Mouse (Mus musculus) limb, embryonic 14.5 days (tissue): ENCODE data around the gene Trip6. TPM values are rescaled to one million over a fixed set of nuclear protein-coding genes. Genes with fewer than 3 reads are reported as not detected.
"Not testable (repeated sequence)": the region's sequence is repeated elsewhere in the genome, so short reads cannot be mapped to it uniquely, and the experiment has no call there.

Experiments used
- ATAC-seq: fragments of 200-750 bp; cut with Nextera tagmentation; 2 replicates; pipeline ENCODE4 v1.8.0; 2017; ENCODE audit warnings: low read depth, moderate number of reproducible peaks, moderate TSS enrichment; ENCODE audit not compliant: low FRiP score
- DNase-seq: peaks from one replicate; pipeline ENCODE4 v3.0.0-alpha.2; 2015; ENCODE audit warnings: low spot score
- H3K27ac ChIP-seq: fragments of 300-500 bp; sonication (generic); replicated peaks from 2 replicates; pipeline ENCODE4 v1.5.1; 2014; ENCODE audit warnings: low read depth, mild to moderate bottlenecking, low read length, moderate library complexity, mixed read lengths
- H3K27me3 ChIP-seq: fragments of 300-500 bp; sonication (generic); 2 replicates; pipeline ENCODE4 v1.6.1; 2014; ENCODE audit warnings: low read length, mixed read lengths; ENCODE audit not compliant: control insufficient read depth, insufficient read depth
- H3K36me3 ChIP-seq: fragments of 300-500 bp; sonication (generic); 2 replicates; pipeline ENCODE4 v1.6.1; 2014; ENCODE audit warnings: mild to moderate bottlenecking, low read length, moderate library complexity, mixed read lengths; ENCODE audit not compliant: control insufficient read depth, insufficient read depth
- H3K4me1 ChIP-seq: fragments of 300-500 bp; sonication (generic); 2 replicates; pipeline ENCODE4 v1.6.1; 2014; ENCODE audit warnings: antibody characterized with exemption, low read length, mixed read lengths; ENCODE audit not compliant: control insufficient read depth, insufficient read depth
- H3K4me2 ChIP-seq: fragments of 300-500 bp; sonication (generic); replicated peaks from 2 replicates; pipeline ENCODE4 v1.6.1; 2014; ENCODE audit warnings: low read depth, mild to moderate bottlenecking, low read length, moderate library complexity; ENCODE audit not compliant: severe bottlenecking
- H3K4me3 ChIP-seq: fragments of 300-500 bp; sonication (generic); replicated peaks from 2 replicates; pipeline ENCODE4 v1.5.1; 2014; ENCODE audit warnings: low read length
- H3K9ac ChIP-seq: fragments of 300-500 bp; sonication (generic); 2 replicates; pipeline ENCODE4 v1.6.1; 2014; ENCODE audit warnings: mild to moderate bottlenecking, low read depth, low read length, moderate library complexity; ENCODE audit not compliant: severe bottlenecking
- H3K9me3 ChIP-seq: fragments of 300-500 bp; sonication (generic); 2 replicates; pipeline ENCODE4 v1.6.1; 2016; ENCODE audit warnings: low read length; ENCODE audit not compliant: control insufficient read depth
- POLR2A ChIP-seq: fragments of 200-500 bp; IDR thresholded peaks from 2 replicates; pipeline ENCODE4 v1.8.0; 2012; ENCODE audit warnings: inconsistent platforms, mild to moderate bottlenecking, moderate library complexity, borderline replicate concordance; ENCODE audit not compliant: insufficient read depth, insufficient read length; ENCODE audit errors: extremely low read depth
- WGBS: fragments of 180-500 bp; shearing (Covaris S2); extraction: QIAGEN DNeasy Blood & Tissue Kit; methylation state at CpG from one replicate; pipeline ENCODE4 v1.1.7; 2014; 5-methylcytosine and 5-hydroxymethylcytosine counted together
- polyA plus RNA-seq, 2 experiments: library from polyadenylated mRNA; depleted of rRNA in 1 of 2; stranded (reverse) in 1 of 2; unstranded in 1 of 2; fragments of >200 nt; fragmentation: Nextera tagmentation in 1 of 2; extraction: Ambion mirVana in 1 of 2; gene quantifications; 2 replicates each; pipeline versions ENCODE4 v1.2.1 to v1.2.3; 2012 to 2014

The Trip6 gene
- polyA plus RNA-seq, 2 experiments, result 91.0 to 131 TPM

GRCm38 (mm10) chr5:137287032-137287952 lies 26.9 kb downstream of the Trip6 start, which contains the start of gene Ache:
Gene Ache (plus strand): TSS chr5:137287519.
- Histone ChIP-seq H3K4me2 (peak within 1 kb of the TSS; percentile 82), H3K36me3 (no peaks in the 10 kb centered on the region), H3K27me3 (peaks cover 57% of the 10 kb centered on the region), H3K27ac (no peak within 1 kb of the TSS), H3K9ac (peak within 1 kb of the TSS; percentile 45), H3K9me3 (no peaks in the 10 kb centered on the region), H3K4me1 (peaks cover 19% of the 10 kb centered on the region), H3K4me3 (peak within 1 kb of the TSS; percentile 42)
- TF ChIP-seq POLR2A, result no peak
- WGBS, result 2% methylated on average over 40 of the region's 40 CpGs
- no peak for DNase-seq
- ATAC-seq, result 0 out of 2 replicates have a peak, but pooled peaks have one; percentile 9

GRCm38 (mm10) chr5:137286655-137287031 lies 27.6 kb downstream of the Trip6 start:
- Histone ChIP-seq H3K27me3 (peaks cover 51% of the 10 kb centered on the region), H3K4me2 (peak overlapping the region; percentile 82), H3K27ac (no peak overlapping the region), H3K9ac (no peak overlapping the region), H3K4me3 (peak overlapping the region; percentile 42), H3K36me3 (no peaks in the 10 kb centered on the region), H3K9me3 (no peaks in the 10 kb centered on the region), H3K4me1 (peaks cover 19% of the 10 kb centered on the region)
- ATAC-seq (peak; percentile 61), DNase-seq (peak; percentile 72)
- 2% methylated on average over 16 of the region's 16 CpGs for WGBS
- no peak for TF ChIP-seq POLR2A

- ATAC-seq (no peak), DNase-seq (no peak)
- 48% methylated on average over 7 of the region's 7 CpGs for WGBS
- no peaks in the 10 kb centered on the region for H3K36me3 ChIP-seq
- no peak overlapping the region for H3K27ac ChIP-seq
- no peak for TF ChIP-seq POLR2A
- no peak overlapping the region for H3K4me2 ChIP-seq
- peaks cover 19% of the 10 kb centered on the region for H3K4me1 ChIP-seq
- peaks cover 45% of the 10 kb centered on the region for H3K27me3 ChIP-seq
- no peaks in the 10 kb centered on the region for H3K9me3 ChIP-seq
- no peak overlapping the region for H3K4me3 ChIP-seq
- H3K9ac ChIP-seq, result no peak overlapping the region
These were observed 28.2 kb downstream of the Trip6 start for GRCm38 (mm10) chr5:137285986-137286385.

GRCm38 (mm10) chr5:137285045-137285444 lies 29.2 kb downstream of the Trip6 start:
- Histone ChIP-seq H3K9me3 (no peaks in the 10 kb centered on the region), H3K36me3 (no peaks in the 10 kb centered on the region), H3K4me3 (no peak overlapping the region), H3K27ac (no peak overlapping the region), H3K4me2 (no peak overlapping the region), H3K27me3 (peaks cover 35% of the 10 kb centered on the region), H3K9ac (no peak overlapping the region), H3K4me1 (peaks cover 19% of the 10 kb centered on the region)
- 64% methylated on average over 5 of the region's 5 CpGs for WGBS
- no peak for ATAC-seq
- DNase-seq, result no peak
- TF ChIP-seq POLR2A, result no peak

GRCm38 (mm10) chr5:137284411-137284810 lies 29.8 kb downstream of the Trip6 start:
- not testable (repeated sequence) for H3K9me3 ChIP-seq, H3K4me2 ChIP-seq, DNase-seq, H3K9ac ChIP-seq, H3K27ac ChIP-seq, H3K36me3 ChIP-seq, ATAC-seq, H3K4me3 ChIP-seq
- H3K4me1 ChIP-seq, result peaks cover 19% of the 10 kb centered on the region
- 87% methylated on average over 4 of the region's 6 CpGs for WGBS
- peaks cover 29% of the 10 kb centered on the region for H3K27me3 ChIP-seq
